Mouse (Mus musculus) retina, postnatal 1 day (tissue): ENCODE measurements around the gene Mfsd11.

ENCODE experiments used
- DNase-seq: peaks from one replicate; pipeline ENCODE4 v3.0.0-alpha.2; 2012

The Mfsd11 gene

DNA sequence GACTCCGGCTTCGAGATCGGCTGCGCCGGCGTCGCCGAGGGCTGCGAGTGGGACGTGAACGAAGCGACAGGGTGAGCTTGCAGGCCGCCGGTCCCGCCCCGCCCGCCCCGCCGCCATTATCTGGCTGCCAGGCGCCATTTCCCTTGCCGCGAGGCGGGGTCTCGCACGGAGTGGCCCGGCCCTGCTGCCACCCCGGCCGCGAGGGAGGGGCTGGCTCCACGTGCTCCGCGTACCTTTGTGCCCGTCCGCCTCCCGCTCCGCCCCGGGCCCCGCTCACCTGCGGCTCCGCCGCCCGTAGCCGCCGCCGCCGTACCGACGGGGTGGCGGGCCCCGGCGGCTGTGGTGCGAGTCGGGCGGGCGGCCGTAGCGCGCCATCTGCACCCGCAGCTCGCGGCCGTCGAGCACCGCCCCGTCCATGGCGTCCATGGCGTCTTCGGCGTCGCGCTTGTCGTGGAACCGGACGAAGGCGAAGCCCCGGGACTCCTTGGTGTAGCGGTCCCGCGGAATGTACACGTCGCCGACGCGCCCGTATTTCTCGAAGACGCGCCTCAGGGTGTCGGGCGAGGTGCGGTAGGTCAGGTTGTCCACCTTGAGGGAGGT, at the start of gene Mfsd11:
Gene Mfsd11, plus strand, starts transcription at position 150 of the 600 bp plus-strand sequence.
- DNase-seq, result peak; percentile 80

GRCm38 (mm10) chr11:116802709-116803108, 49.5 kb upstream of the Mfsd11 start:
- DNase-seq, result no peak

DNA sequence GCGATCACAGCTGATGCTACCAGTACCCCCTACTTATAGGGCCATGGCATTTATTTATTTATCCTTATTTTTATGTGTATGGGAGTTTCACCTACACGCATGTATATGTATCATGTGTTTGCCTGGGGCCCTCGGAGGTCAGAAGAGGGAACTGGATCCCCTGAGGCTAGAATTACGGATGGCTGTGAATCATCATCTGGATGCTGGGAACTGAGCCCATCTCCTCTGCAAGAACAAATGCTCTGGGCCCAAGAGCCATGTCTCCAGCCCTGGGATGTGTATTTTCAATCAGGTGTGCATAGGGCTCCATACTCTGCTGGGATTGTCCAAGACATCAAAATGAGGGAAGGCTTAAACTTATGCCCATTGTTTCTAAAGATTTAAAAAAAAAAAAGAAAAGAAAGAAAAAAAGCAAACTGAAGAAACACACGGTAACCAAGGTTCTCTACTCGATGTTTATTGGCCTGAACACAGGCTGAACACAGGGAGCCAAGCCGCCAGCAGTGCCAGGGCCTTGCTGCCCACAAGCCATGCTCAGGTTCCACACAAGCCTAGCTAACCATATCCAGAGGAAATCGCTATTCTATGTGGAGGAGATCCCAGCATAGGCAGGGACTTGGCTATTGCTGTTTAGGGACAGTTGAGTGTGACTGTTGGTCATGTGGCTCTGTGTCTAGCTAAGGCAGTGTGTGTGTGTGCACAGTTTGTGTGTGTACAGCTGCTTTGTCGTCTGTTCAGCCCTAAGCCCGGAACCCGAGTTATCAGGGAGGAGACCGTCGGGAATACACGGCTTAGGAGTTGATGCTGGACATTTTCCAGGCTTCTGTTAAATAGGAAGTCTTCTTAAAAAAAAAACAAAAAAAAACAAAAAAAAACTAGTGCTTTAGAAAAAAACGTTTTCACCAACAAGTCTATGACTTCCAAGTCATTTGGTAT, 45.8 kb upstream of the Mfsd11 start:
- DNase-seq, result no peak

- DNase-seq, result no peak
Measured at GRCm38 (mm10) chr11:116807116-116807515, 45.1 kb upstream of the Mfsd11 start.

- no peak for DNase-seq
Measured at GRCm38 (mm10) chr11:116807526-116807925, 44.7 kb upstream of the Mfsd11 start.

- peak; percentile 92 for DNase-seq
Measured at GRCm38 (mm10) chr11:116807938-116808606, 44.2 kb upstream of the Mfsd11 start.

DNA sequence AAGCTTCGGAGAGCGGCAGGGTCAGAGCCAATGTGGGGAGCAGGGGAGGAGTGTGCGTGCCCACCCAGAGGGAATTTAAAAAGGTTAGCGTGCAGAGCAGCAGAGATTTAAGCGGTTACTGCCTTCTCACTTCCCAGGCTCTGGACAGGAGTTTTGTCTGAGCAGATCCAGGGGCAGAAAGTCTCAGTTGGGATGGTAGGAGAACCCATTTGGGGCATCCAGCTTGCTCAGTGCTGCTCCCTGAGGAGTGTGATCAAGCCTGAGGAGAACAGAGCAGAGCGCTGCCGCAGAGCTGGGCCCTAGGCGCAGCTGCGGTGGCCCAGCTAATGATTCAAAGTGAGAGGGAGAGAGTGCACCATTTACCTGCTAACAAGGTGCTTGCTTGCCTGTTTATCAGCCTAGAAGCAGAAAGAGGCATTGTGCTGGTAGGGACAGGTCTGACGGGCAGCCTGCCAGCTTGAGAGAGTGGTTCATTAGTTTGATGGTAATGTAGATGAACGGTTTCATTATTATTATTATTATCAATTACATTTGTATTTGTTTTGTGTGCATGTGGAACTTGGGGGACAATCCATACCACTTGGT, 43.3 kb upstream of the Mfsd11 start:
- DNase-seq, result peak; percentile 43

GRCm38 (mm10) chr11:116809520-116809919, 42.7 kb upstream of the Mfsd11 start:
- DNase-seq, result no peak

GRCm38 (mm10) chr11:116810528-116810927, 41.7 kb upstream of the Mfsd11 start:
- DNase-seq, result peak; percentile 62

- peak; percentile 100 for DNase-seq
Measured at GRCm38 (mm10) chr11:116810983-116811901, 41.0 kb upstream of the Mfsd11 start.

DNA sequence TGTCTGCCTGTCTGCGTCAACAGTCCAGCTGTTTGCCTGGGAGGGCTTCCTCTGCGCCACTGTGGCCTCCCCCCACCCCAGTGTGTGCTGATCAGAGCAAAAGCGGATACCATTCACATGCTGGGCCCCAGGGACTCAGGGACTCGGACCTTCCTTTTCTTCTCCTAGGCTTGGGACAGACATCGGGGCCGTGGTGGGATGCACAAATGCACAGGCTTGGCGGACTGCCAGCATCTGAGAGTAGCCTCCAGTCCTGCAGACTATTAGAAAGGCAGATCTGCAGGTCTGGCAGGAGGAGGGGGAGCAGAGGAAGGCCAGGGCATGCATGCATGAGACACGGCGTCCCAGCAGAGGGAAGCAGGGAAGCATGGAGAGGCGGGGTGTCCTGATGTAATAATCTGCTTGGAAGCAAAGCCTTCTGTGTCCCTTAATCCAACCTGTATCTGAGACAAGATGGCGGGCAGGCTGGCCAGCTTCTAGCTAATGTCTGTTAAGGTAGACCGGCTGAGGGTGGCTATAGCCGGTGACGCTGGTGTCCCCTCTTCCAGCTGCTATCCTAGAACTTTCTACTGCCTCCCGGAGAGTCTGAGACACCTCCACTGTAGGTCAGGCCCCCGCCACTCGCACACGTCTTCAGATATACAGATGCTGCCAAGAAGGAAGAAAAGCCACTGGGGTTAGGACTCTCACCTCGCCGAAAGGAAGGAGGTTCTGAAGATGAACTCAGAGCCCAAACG, 39.3 kb upstream of the Mfsd11 start:
- peak; percentile 90 for DNase-seq

- no peak for DNase-seq
Measured at GRCm38 (mm10) chr11:116813610-116814009, 38.6 kb upstream of the Mfsd11 start.

DNA sequence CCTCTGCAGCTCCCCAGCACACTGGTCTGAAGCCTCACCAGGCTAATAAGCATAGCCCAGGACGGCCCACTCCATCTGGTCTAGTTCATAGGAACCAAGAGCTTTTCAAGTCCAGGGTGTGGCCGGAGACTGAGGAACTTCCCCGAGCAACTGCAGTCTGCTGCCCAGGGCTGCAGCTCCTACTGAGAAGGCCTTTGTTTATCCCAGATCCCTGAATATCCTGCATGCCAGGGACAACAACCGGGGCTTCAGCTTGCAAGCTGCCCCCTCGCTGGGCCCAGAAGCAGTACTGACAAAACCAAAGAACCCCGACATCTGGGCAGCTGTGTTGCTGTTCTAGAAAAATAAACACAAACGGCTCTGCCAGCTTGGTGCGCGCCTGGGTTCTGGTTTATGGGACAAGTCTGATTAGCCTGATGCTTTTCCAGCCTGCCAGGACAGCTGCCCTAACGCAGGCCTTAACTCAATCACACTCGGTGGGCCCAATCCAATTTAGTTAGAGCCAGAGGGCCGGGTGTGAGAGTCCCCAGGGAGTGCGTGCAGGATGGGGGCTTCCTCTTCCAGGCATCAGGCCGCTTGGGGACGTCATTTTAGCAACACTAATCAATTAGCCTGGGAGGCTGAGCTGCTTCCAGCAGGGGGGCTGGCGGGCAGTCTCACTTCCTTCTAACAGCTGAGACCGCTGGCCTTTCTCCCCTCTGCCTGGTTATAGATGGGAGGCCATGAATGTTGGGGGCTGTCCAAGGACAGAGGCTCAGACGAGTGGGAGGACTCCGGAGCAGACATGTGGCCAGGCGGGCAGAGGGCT, 38.0 kb upstream of the Mfsd11 start:
- peak; percentile 94 for DNase-seq

GRCm38 (mm10) chr11:116814884-116815415, 37.3 kb upstream of the Mfsd11 start:
- no peak for DNase-seq

DNA sequence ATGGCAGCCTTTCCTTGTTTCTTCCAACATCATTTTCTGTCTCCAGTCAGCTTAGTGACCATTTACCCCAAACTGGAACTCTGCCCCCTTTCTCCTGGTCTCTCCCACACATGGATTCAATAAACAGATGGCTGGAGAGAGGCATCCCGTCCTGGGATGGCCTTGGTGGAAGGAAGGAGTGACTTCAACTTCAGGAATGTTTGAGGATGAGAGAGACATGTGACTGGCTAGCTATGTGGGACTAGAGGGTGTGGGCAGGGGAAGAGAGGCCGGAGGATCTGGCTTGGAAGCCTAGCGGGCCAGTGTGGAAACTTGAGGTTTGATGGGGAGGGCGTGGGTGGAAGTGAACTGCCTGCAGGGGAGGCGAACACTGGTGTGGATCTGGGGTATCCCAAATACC, 35.5 kb upstream of the Mfsd11 start:
- DNase-seq, result no peak

GRCm38 (mm10) chr11:116817567-116817966, 34.7 kb upstream of the Mfsd11 start:
- no peak for DNase-seq

GRCm38 (mm10) chr11:116818722-116819121, 33.5 kb upstream of the Mfsd11 start:
- DNase-seq, result no peak

GRCm38 (mm10) chr11:116819932-116820593, 32.2 kb upstream of the Mfsd11 start:
- DNase-seq, result no peak
